Mouse (Mus musculus): ENCODE data around the gene Hist1h2af.

GRCm38 (mm10) chr13:23506351-23506750, 27.4 kb upstream of the Hist1h2af start:
- no peak for TF ChIP-seq CTCF (IDR thresholded peaks at IDR 0.05; ENCODE audit: borderline replicate concordance, insufficient read depth, low read length)
- TF ChIP-seq POLR2A (IDR thresholded peaks at IDR 0.05; ENCODE audit: low read depth, low read length) = no peak
